Mouse (Mus musculus) MEL-GATA-1-ER (cell line): Measurements from ENCODE around the gene Ppm1h.

Experiments
- DNase-seq: peaks from one replicate; pipeline ENCODE4 v3.0.0-alpha.2; 2012; ENCODE audit warnings: low read depth; ENCODE audit errors: extremely low read depth

The Ppm1h gene

GRCm38 (mm10) chr10:122768204-122768892 lies 89.8 kb downstream of the Ppm1h start:
- DNase-seq, result no peak

GRCm38 (mm10) chr10:122768893-122769341 lies 90.4 kb downstream of the Ppm1h start:
- DNase-seq, result no peak

GRCm38 (mm10) chr10:122770337-122770736 lies 91.8 kb downstream of the Ppm1h start:
- no peak for DNase-seq

GRCm38 (mm10) chr10:122770987-122771386 lies 92.4 kb downstream of the Ppm1h start:
- DNase-seq, result no peak

GRCm38 (mm10) chr10:122774169-122774568 lies 95.6 kb downstream of the Ppm1h start:
- no peak for DNase-seq

GRCm38 (mm10) chr10:122777436-122777835 lies 98.9 kb downstream of the Ppm1h start:
- no peak for DNase-seq

- no peak for DNase-seq
Observed at GRCm38 (mm10) chr10:122777939-122778655, 99.5 kb downstream of the Ppm1h start.

GRCm38 (mm10) chr10:122779351-122779750 lies 100.8 kb downstream of the Ppm1h start:
- DNase-seq, result no peak

- DNase-seq, result no peak
Observed at GRCm38 (mm10) chr10:122782755-122783154, 104.2 kb downstream of the Ppm1h start.

- DNase-seq, result no peak
Observed at GRCm38 (mm10) chr10:122789648-122790170, 111.1 kb downstream of the Ppm1h start.

- peak; percentile 77 for DNase-seq
Observed at GRCm38 (mm10) chr10:122792021-122792966, 113.7 kb downstream of the Ppm1h start.

- DNase-seq, result no peak
Observed at GRCm38 (mm10) chr10:122793193-122793592, 114.6 kb downstream of the Ppm1h start.

GRCm38 (mm10) chr10:122794187-122794850 lies 115.8 kb downstream of the Ppm1h start:
- peak; percentile 87 for DNase-seq

- DNase-seq, result no peak
Observed at GRCm38 (mm10) chr10:122797955-122798354, 119.4 kb downstream of the Ppm1h start.

GRCm38 (mm10) chr10:122800003-122800731 lies 121.6 kb downstream of the Ppm1h start:
- no peak for DNase-seq

- no peak for DNase-seq
Observed at GRCm38 (mm10) chr10:122800732-122801110, 122.2 kb downstream of the Ppm1h start.

GRCm38 (mm10) chr10:122802218-122802617 lies 123.7 kb downstream of the Ppm1h start:
- DNase-seq, result no peak

- no peak for DNase-seq
Observed at GRCm38 (mm10) chr10:122802901-122803300, 124.3 kb downstream of the Ppm1h start.

- DNase-seq, result peak; percentile 45
Observed at GRCm38 (mm10) chr10:122803906-122804305, 125.3 kb downstream of the Ppm1h start.

GRCm38 (mm10) chr10:122805866-122806265 lies 127.3 kb downstream of the Ppm1h start:
- no peak for DNase-seq
